Mouse (Mus musculus) embryonic stem cell, embryonic (primary cell): ENCODE results near the gene Krtcap2.

Source experiments
- CTCF ChIA-PET, 4 experiments: fragments of 300-600 bp in 2 of 4; fragments of 350-600 bp in 2 of 4; sonication (Branson Sonifier 250); formaldehyde crosslinking; loops; one replicate each; lab custom pipeline; 2022; ENCODE audit warnings: inconsistent platforms in 2 of 4; lab: Charles Lee
- POLR2A ChIA-PET, 4 experiments: fragments of 300-600 bp in 2 of 4; fragments of 350-600 bp in 2 of 4; sonication (Branson Sonifier 250); formaldehyde crosslinking; loops; one replicate each; lab custom pipeline; 2022; ENCODE audit warnings: antibody characterized with exemption in 4 of 4, inconsistent platforms in 1 of 4; lab: Charles Lee

Gene Krtcap2

GRCm38 (mm10) chr3:89278107-89278506 lies 32.3 kb downstream of the Krtcap2 start:
- POLR2A ChIA-PET: interaction anchor here in 3 of 4 experiments (0.5 to 4.3 kb wide), 5 partner anchors 9 to 185 kb away, joined by 3 to 35 read pairs (median 3); partner anchors contain the start of genes Clk2 (in 1 of the 3), Rusc1 (in 1 of the 3) and Slc50a1 (in 1 of the 3)
- CTCF ChIA-PET: interaction anchor here in 2 of 4 experiments (0.6 to 1.2 kb wide), 4 partner anchors 30 to 118 kb away, joined by 3 read pairs; no protein-coding TSS in a partner anchor

DNA sequence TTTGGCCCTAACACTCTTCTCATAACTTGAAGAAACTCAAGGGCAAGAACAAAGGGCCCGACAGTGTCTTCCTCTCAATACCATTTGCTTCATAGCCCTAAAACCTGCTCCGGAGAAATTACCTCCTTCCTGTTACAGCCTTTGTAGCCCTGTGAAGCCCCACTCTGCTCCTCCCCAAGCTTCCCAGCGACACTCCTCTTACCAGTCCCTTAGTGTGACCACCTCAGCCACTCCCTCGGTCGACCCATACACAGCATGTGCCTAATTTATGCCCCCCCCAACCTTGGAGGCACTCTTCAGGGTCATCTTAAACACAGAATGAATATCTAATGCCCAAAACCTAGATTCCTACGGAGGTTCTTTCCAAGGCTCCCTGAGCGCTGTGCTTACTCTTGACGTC lies 32.9 kb downstream of the Krtcap2 start:
- CTCF ChIA-PET: interaction anchor here in 2 of 4 experiments (0.9 to 7.1 kb wide), 6 partner anchors 30 to 100 kb away, joined by 3 to 31 read pairs (median 4); partner anchors contain the start of gene Krtcap2 (in 1 of the 2)
- POLR2A ChIA-PET: interaction anchor here in 3 of 4 experiments (0.5 to 4.3 kb wide), 5 partner anchors 8 to 142 kb away, joined by 3 to 35 read pairs (median 4); partner anchors contain the start of genes Slc50a1 (in 2 of the 3) and Clk2 (in 1 of the 3)

DNA sequence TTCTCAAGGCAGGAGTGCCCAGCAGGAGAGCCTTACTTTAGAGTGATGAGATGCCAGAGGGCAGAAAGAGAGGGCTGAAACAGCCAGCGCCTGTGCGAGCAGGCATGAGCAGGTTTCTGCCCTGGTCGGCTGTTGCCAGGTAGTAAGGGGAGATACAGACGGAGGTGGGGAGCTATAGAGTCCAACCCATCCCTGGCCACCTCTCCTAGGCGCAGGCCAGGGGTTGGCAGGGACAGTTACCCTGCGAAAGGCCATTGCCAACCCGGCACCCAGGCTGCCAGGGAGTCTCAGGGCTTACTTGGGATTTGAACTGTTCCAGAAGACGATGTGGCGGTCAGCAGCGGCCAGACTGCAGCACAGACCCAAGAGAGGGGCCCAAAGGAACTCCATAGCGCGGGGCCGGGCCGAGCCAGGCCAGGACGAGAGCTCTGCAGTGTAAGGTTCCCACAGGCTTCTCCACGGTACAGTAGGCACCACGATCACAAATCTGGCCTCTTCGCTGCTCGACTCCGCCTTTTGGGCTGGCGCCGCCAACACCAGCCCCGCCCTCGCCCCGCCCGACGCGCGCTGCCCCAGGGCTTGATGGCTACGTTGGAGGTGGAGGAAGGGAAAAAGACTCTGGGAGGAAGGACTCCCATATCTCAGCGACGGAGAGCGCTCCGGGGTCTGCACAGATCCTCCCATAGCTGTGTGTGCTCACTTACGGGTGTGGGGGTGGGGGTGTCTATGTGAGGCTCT lies 33.6 kb downstream of the Krtcap2 start:
- CTCF ChIA-PET: interaction anchor here in 2 of 4 experiments (0.9 to 7.1 kb wide), 9 partner anchors 9 to 99 kb away, joined by 3 to 31 read pairs (median 5); partner anchors contain the start of genes Krtcap2 (in 1 of the 2) and Slc50a1 (in 1 of the 2)
- POLR2A ChIA-PET: interaction anchor here in 3 of 4 experiments (0.6 to 4.3 kb wide), 7 partner anchors 9 to 115 kb away, joined by 3 to 35 read pairs (median 4); partner anchors contain the start of genes Slc50a1 (in 2 of the 3) and Clk2 (in 1 of the 3)

GRCm38 (mm10) chr3:89280050-89280605 lies 34.4 kb downstream of the Krtcap2 start:
- ChIA-PET POLR2A (interaction anchor here in 3 of 4 experiments (0.8 to 4.3 kb wide), 12 partner anchors 10 to 116 kb away, joined by 3 to 35 read pairs (median 4); partner anchors contain the start of genes Slc50a1 (in 2 of the 3), Clk2 (in 1 of the 3), Krtcap2 (in 1 of the 3) and Trim46 (in 1 of the 3)), CTCF (interaction anchor here in 2 of 4 experiments (1.2 to 7.1 kb wide), 8 partner anchors 9 to 98 kb away, joined by 4 to 39 read pairs (median 8); partner anchors contain the start of genes Krtcap2 (in 2 of the 2), Slc50a1 (in 1 of the 2) and Trim46 (in 1 of the 2))

- CTCF ChIA-PET: interaction anchor here (0.5 to 7.1 kb wide), 24 partner anchors 9 to 289 kb away, joined by 3 to 39 read pairs (median 5); partner anchors contain the start of genes Krtcap2 (in 3 of the 4), Trim46 (in 3 of the 4) and Slc50a1 (in 1 of the 4)
- POLR2A ChIA-PET: interaction anchor here in 3 of 4 experiments (0.7 to 4.3 kb wide), 27 partner anchors 10 to 137 kb away, joined by 3 to 35 read pairs (median 4); partner anchors contain the start of genes Scamp3 (in 2 of the 3), Slc50a1 (in 2 of the 3), Cks1b (in 1 of the 3) and Clk2 (in 1 of the 3)
Observed at GRCm38 (mm10) chr3:89280606-89281511, 35.1 kb downstream of the Krtcap2 start, which contains the start of gene Efna1. Gene Efna1 (minus strand): TSS chr3:89281142.

DNA sequence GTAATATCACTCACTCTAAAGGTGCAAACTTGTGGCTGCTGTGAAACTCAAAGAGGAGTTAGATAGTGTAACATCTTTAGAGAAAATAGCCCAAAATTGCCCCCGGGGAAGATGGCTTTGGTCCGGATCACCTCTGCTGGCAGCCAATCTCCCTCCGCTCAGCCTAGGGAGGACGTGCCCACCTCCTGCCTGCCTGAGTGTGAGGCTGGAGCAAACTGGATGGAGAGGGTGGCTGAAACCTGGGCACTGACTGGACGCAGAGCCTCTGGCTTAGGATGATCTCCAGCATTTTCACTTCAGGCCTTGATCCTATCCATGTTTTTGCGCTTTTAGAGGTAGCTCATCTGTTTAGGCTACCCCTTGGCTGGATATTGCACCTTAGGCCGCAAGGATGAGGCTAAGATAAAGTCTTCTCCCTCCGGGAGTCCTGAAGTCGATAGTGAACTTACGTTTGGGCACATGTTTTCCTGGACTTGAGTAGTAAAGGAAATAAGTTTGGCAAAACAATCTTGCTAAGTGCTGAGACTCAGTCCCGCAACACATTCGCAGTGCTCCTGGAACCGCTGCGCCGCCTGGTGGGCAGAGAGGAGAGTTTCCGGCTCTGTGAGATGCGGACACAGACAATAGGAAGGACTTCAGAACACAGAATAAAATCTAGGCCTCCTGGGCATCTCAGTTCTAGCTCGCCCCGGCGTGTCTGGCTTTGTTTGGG lies 36.0 kb downstream of the Krtcap2 start:
- CTCF ChIA-PET: interaction anchor here (0.6 to 7.1 kb wide), 33 partner anchors 10 to 288 kb away, joined by 3 to 39 read pairs (median 4); partner anchors contain the start of genes Krtcap2 (in 3 of the 4), Trim46 (in 3 of the 4), Dpm3 (in 1 of the 4) and Slc50a1 (in 1 of the 4)
- POLR2A ChIA-PET: interaction anchor here (0.6 to 4.3 kb wide), 28 partner anchors 8 to 1055 kb away, joined by 3 to 35 read pairs (median 4); partner anchors contain the start of genes Slc50a1 (in 2 of the 4), Cks1b (in 1 of the 4), Efna3 (in 1 of the 4) and Gba (in 1 of the 4)

GRCm38 (mm10) chr3:89282291-89282643 lies 36.5 kb downstream of the Krtcap2 start:
- ChIA-PET CTCF (interaction anchor here (0.5 to 7.1 kb wide), 27 partner anchors 11 to 558 kb away, joined by 3 to 39 read pairs (median 5); partner anchors contain the start of genes Krtcap2 (in 2 of the 4), Trim46 (in 2 of the 4), Dpm3 (in 1 of the 4) and Slc50a1 (in 1 of the 4)), POLR2A (interaction anchor here (0.6 to 4.3 kb wide), 15 partner anchors 9 to 1054 kb away, joined by 3 to 35 read pairs (median 4); partner anchors contain the start of genes Gba (in 1 of the 4), Krtcap2 (in 1 of the 4), Mtx1 (in 1 of the 4) and Slc50a1 (in 1 of the 4))

- ChIA-PET CTCF (interaction anchor here in 3 of 4 experiments (0.5 to 7.1 kb wide), 10 partner anchors 10 to 203 kb away, joined by 3 to 31 read pairs (median 4); partner anchors contain the start of genes Krtcap2 (in 1 of the 3) and Trim46 (in 1 of the 3)), POLR2A (interaction anchor here in 2 of 4 experiments (0.6 to 2.2 kb wide), 8 partner anchors 15 to 732 kb away, joined by 3 to 7 read pairs (median 3); partner anchors contain the start of genes Dpm3 (in 1 of the 2), Efna3 (in 1 of the 2) and Lamtor2 (in 1 of the 2))
Observed at GRCm38 (mm10) chr3:89284261-89284660, 38.5 kb downstream of the Krtcap2 start.

- POLR2A ChIA-PET: interaction anchor here in 3 of 4 experiments (0.5 to 2.2 kb wide), 6 partner anchors 14 to 500 kb away, joined by 3 to 7 read pairs (median 4); no protein-coding TSS in a partner anchor
- CTCF ChIA-PET: interaction anchor here in 2 of 4 experiments (1.0 to 7.1 kb wide), 6 partner anchors 15 to 40 kb away, joined by 3 to 31 read pairs (median 4); partner anchors contain the start of genes Krtcap2 (in 1 of the 2) and Trim46 (in 1 of the 2)
Observed at GRCm38 (mm10) chr3:89285526-89285925, 39.8 kb downstream of the Krtcap2 start.

DNA sequence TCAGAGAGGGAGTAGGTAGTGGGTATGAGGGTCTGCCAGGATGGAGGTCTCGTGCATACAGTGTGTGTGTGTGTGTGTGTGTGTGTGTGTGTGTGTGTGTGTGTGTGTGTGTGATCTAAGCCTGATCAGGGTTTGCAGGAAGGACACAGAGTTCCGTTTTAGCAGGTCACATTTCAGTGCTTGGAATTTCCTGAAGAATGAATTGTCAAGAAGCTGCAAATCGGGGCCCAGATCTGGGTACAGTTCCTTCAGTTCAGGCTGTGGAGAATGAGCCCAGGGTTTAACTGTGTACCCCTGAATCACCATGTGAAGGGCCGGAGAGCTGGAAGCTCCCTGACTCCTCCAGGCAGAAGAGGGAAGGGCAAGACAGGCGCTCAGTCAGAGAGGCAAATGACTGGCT lies 41.5 kb downstream of the Krtcap2 start:
- CTCF ChIA-PET: interaction anchor here (0.5 to 3.5 kb wide), 16 partner anchors 11 to 610 kb away, joined by 3 to 13 read pairs (median 3); no protein-coding TSS in a partner anchor
- POLR2A ChIA-PET: interaction anchor here (0.5 to 2.1 kb wide), 16 partner anchors 10 to 429 kb away, joined by 3 to 13 read pairs (median 5); partner anchors contain the start of gene Slc50a1 (in 1 of the 4)

GRCm38 (mm10) chr3:89288503-89288928 lies 42.8 kb downstream of the Krtcap2 start:
- POLR2A ChIA-PET: interaction anchor here in 3 of 4 experiments (0.8 to 2.1 kb wide), 6 partner anchors 8 to 38 kb away, joined by 3 to 13 read pairs (median 5); no protein-coding TSS in a partner anchor
- CTCF ChIA-PET: interaction anchor here (0.6 to 2.5 kb wide), 10 partner anchors 9 to 568 kb away, joined by 3 to 7 read pairs (median 4); no protein-coding TSS in a partner anchor

- CTCF ChIA-PET: interaction anchor here in 1 of 4 experiments (1.4 kb wide), 1 partner anchor 41 kb away, joined by 4 read pairs; no protein-coding TSS in a partner anchor
- POLR2A ChIA-PET: interaction anchor here in 1 of 4 experiments (1.6 kb wide), 1 partner anchor 16 kb away, joined by 3 read pairs; no protein-coding TSS in a partner anchor
Observed at GRCm38 (mm10) chr3:89291874-89292273, 46.1 kb downstream of the Krtcap2 start.

DNA sequence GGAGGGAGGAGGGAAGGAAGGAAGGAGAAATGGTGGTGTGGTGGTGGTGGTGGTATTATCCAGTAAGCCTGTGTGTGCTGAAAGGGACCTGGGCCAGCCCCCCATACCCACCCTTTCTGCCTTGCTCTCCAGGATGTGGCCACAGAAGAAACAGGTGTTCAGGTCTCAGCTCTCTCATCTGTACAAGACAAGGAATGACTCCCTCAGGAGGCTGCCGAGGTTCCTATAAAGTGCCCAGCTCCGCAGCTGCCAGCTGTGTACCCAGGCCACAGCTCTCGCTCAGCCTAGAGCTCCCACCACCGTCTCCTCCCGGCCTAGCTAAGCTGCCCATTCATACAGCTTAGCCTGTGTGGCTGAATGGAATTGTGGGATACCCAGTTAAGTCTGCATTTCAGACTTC lies 46.5 kb downstream of the Krtcap2 start:
- CTCF ChIA-PET: interaction anchor here in 2 of 4 experiments (1.2 to 1.4 kb wide), 2 partner anchors 10 to 42 kb away, joined by 3 to 4 read pairs; no protein-coding TSS in a partner anchor
- POLR2A ChIA-PET: interaction anchor here in 1 of 4 experiments (1.6 kb wide), 1 partner anchor 16 kb away, joined by 3 read pairs; no protein-coding TSS in a partner anchor

DNA sequence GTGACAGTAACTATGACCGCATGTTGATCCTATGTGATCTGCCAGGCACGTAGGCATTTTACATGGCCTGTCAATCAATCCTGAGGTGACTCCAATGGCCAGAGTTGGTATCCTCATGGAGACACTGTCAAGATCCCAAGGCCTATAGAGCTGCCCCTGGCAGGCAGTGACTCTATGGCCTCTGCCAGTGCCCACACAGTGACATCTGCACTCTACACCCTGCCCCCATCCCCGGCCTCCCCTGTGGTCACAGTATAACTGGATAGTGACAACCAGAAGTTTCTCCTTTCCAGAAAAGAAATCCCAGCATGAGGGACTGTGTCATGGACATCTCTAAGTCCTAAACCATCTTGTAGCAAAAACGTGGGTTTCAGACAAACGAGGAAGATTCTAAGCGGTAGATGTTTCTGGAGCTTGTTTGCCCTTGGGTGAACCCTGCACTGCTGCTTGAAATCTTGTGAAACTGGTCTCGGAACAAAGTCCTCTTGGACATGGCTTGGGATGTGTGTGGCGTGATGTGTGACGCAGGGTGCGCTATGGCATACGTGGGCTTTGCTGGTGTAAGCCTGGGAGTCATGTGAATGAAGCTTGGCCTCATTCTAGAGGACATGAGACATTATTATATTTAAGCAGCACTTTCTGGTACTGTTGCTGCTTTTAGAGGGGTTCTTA lies 47.6 kb downstream of the Krtcap2 start:
- POLR2A ChIA-PET: interaction anchor here in 2 of 4 experiments (0.6 kb wide), 2 partner anchors 178 to 508 kb away, joined by 4 read pairs; no protein-coding TSS in a partner anchor
- CTCF ChIA-PET: interaction anchor here in 3 of 4 experiments (0.6 to 1.4 kb wide), 7 partner anchors 9 to 177 kb away, joined by 3 to 4 read pairs (median 3); no protein-coding TSS in a partner anchor
